Mouse (Mus musculus) myocyte (in vitro differentiated cells): Measurements from ENCODE around the gene Gm42688.

Experiments used
- CEBPB ChIP-seq: IDR thresholded peaks from 2 replicates; pipeline ENCODE4 v1.6.1; 2011; ENCODE audit warnings: mild to moderate bottlenecking, moderate library complexity; ENCODE audit not compliant: poor library complexity, insufficient read depth, severe bottlenecking
- MYOD1 ChIP-seq, 3 experiments: IDR thresholded peaks; one replicate each; pipeline ENCODE4 v1.6.1; 2011; ENCODE audit warnings: control low read depth in 2 of 3, low read depth in 2 of 3, mild to moderate bottlenecking in 2 of 3, moderate library complexity in 1 of 3; ENCODE audit not compliant: insufficient read length in 2 of 3, control insufficient read depth in 1 of 3
- POLR2A ChIP-seq: IDR thresholded peaks from one replicate; pipeline ENCODE4 v1.6.1; 2011; ENCODE audit warnings: low read depth, mild to moderate bottlenecking, control low read depth, moderate library complexity; ENCODE audit not compliant: insufficient read length
- POLR2AphosphoS2 ChIP-seq: IDR thresholded peaks from one replicate; pipeline ENCODE4 v1.6.1; 2011; ENCODE audit warnings: low read depth, control low read depth; ENCODE audit not compliant: insufficient read length
- REST ChIP-seq: IDR thresholded peaks from one replicate; pipeline ENCODE4 v1.6.1; 2011; ENCODE audit warnings: mild to moderate bottlenecking, control low read depth, moderate library complexity; ENCODE audit not compliant: insufficient read depth, insufficient read length
- SRF ChIP-seq: IDR thresholded peaks from one replicate; pipeline ENCODE4 v1.6.1; 2011; ENCODE audit warnings: low read depth; ENCODE audit not compliant: control insufficient read depth, insufficient read length
- TCF12 ChIP-seq: IDR thresholded peaks from one replicate; pipeline ENCODE4 v1.6.1; 2011; ENCODE audit warnings: mild to moderate bottlenecking, control low read depth; ENCODE audit not compliant: poor library complexity, insufficient read depth, severe bottlenecking
- USF1 ChIP-seq: IDR thresholded peaks from one replicate; pipeline ENCODE4 v1.6.1; 2011; ENCODE audit warnings: low read depth, mild to moderate bottlenecking, control low read depth, moderate library complexity

GRCm38 (mm10) chr6:83087205-83087925, 14.1 kb upstream of the Gm42688 start:
- TF ChIP-seq POLR2A (no peak), USF1 (no peak), REST (no peak), CEBPB (no peak), POLR2AphosphoS2 (no peak), TCF12 (no peak), MYOD1 (IDR thresholded peaks at IDR 0.05; ENCODE audit: control insufficient read depth in 1 of 3, insufficient read length in 2 of 3, low read depth in 2 of 3) (no peak), SRF (no peak)
